Comparison of ENCODE assay signal across 8 mouse cellular contexts in genomic region chr10:79856704-79857451, GRCm38 (mm10). TPM values are rescaled to one million over a fixed set of nuclear protein-coding genes. Genes with fewer than 3 reads are reported as not detected.
DNase-seq lines count a peak whose midpoint lies in the region; ATAC-seq and TF ChIP-seq lines count a peak whose summit lies in the region.

No protein-coding gene starts in this region.

- no peaks in the 10 kb centered on the region for H3K27me3 ChIP-seq in heart, embryonic 15.5 days
- no peaks in the 10 kb centered on the region for H3K27me3 ChIP-seq in G1E (ENCODE audit: insufficient read depth, low read length)
- H3K27me3 ChIP-seq in forebrain, postnatal 0 days (ENCODE audit: insufficient read depth, low read length), result no peaks in the 10 kb centered on the region
- H3K27me3 ChIP-seq in midbrain, embryonic 10.5 days (ENCODE audit: low read depth, poor library complexity, severe bottlenecking), result no peaks in the 10 kb centered on the region

- H3K4me2 ChIP-seq in heart, embryonic 15.5 days, result peak overlapping the region; percentile 79
- peak overlapping the region; percentile 82 for H3K4me2 ChIP-seq in forebrain, postnatal 0 days (ENCODE audit: low read depth)

- ATAC-seq in heart, embryonic 15.5 days (replicated peaks; ENCODE audit: insufficient number of reproducible peaks, insufficient read depth, low FRiP score, low read depth), result no peak
- no peak for ATAC-seq in G1E (ENCODE audit: extremely low read depth, insufficient number of reproducible peaks, low FRiP score, poor library complexity, severe bottlenecking)
- ATAC-seq in forebrain, postnatal 0 days, result no peak
- no peak for ATAC-seq in cerebellum, adult (ENCODE audit: insufficient number of reproducible peaks, low FRiP score, low TSS enrichment)

- TF ChIP-seq CTCF in G1E (IDR thresholded peaks at IDR 0.05; ENCODE audit: low read depth, low read length), result no peak
- TF ChIP-seq CTCF in forebrain, postnatal 0 days (IDR thresholded peaks at IDR 0.05; ENCODE audit: low read depth), result no peak

- H3K27ac ChIP-seq in heart, embryonic 15.5 days, result peak overlapping the region; percentile 100
- H3K27ac ChIP-seq in forebrain, postnatal 0 days (ENCODE audit: low read depth, low read length), result 0 out of 2 replicates have a peak overlapping the region, but pooled peaks have one; percentile 40
- H3K27ac ChIP-seq in midbrain, embryonic 10.5 days (replicated peaks), result peak overlapping the region; percentile 100

- H3K9ac ChIP-seq in heart, embryonic 15.5 days, result peak overlapping the region; percentile 98
- H3K9ac ChIP-seq in forebrain, postnatal 0 days, result peak overlapping the region; percentile 99

- no peaks in the 10 kb centered on the region for H3K9me3 ChIP-seq in heart, embryonic 15.5 days (replicated peaks)
- no peaks in the 10 kb centered on the region for H3K9me3 ChIP-seq in G1E (replicated peaks)
- no peaks in the 10 kb centered on the region for H3K9me3 ChIP-seq in forebrain, postnatal 0 days (ENCODE audit: low read length)
- no peaks in the 10 kb centered on the region for H3K9me3 ChIP-seq in midbrain, embryonic 10.5 days (replicated peaks)

- peak overlapping the region; percentile 97 for H3K4me3 ChIP-seq in heart, embryonic 15.5 days
- H3K4me3 ChIP-seq in G1E (ENCODE audit: low read depth, low read length), result peak overlapping the region; percentile 93
- H3K4me3 ChIP-seq in forebrain, postnatal 0 days (ENCODE audit: low read depth, low read length), result peak overlapping the region; percentile 89
- peak overlapping the region; percentile 74 for H3K4me3 ChIP-seq in midbrain, embryonic 10.5 days

- 16% methylated on average over 7 of the region's 7 CpGs for WGBS in heart, embryonic 15.5 days
- WGBS in forebrain, postnatal 0 days, result 41% methylated on average over 7 of the region's 7 CpGs
- WGBS in midbrain, embryonic 10.5 days, result 81% methylated on average over 7 of the region's 7 CpGs

- peaks cover 38% of the 10 kb centered on the region for H3K36me3 ChIP-seq in heart, embryonic 15.5 days
- H3K36me3 ChIP-seq in G1E (replicated peaks), result peaks cover 70% of the 10 kb centered on the region
- peaks cover 36% of the 10 kb centered on the region for H3K36me3 ChIP-seq in forebrain, postnatal 0 days (ENCODE audit: insufficient read depth)
- peaks cover 63% of the 10 kb centered on the region for H3K36me3 ChIP-seq in midbrain, embryonic 10.5 days

- DNase-seq in heart, adult 8-10 months (ENCODE audit: low spot score), result no peak
- no peak for DNase-seq in G1E (ENCODE audit: low spot score)
- no peak for DNase-seq in forebrain, postnatal 0 days
- DNase-seq in midbrain, embryonic 10.5 days (ENCODE audit: low spot score), result no peak
- no peak for DNase-seq in frontal cortex, postnatal 14 days (ENCODE audit: low spot score in 2 of 2)
- no peak for DNase-seq in right cerebral cortex, postnatal 4 days

- peaks cover 64% of the 10 kb centered on the region for H3K4me1 ChIP-seq in heart, embryonic 15.5 days (replicated peaks)
- peaks cover 80% of the 10 kb centered on the region for H3K4me1 ChIP-seq in G1E (ENCODE audit: insufficient read depth, low read depth, low read length)
- peaks cover 40% of the 10 kb centered on the region for H3K4me1 ChIP-seq in forebrain, postnatal 0 days (ENCODE audit: insufficient read depth)
- H3K4me1 ChIP-seq in midbrain, embryonic 10.5 days, result peaks cover 56% of the 10 kb centered on the region

RNA-seq across cellular contexts. Expression of gene Ptbp1, which starts 2.7 kb away (rescaled TPM):
- 89.6 and 162 TPM in 2 replicates for polyA plus RNA-seq in heart, embryonic 15.5 days (2015; fragmentation: Nextera tagmentation; extraction: Ambion mirVana)
- 10 to 100 TPM; 45.4 to 57.7 (median 49.9) TPM for total RNA-seq in heart, adult 8-10 months (2022)
- 333 and 387 TPM in 2 replicates for total RNA-seq in G1E (2014; fragmentation: Nextera tagmentation)
- 168 and 190 TPM in 2 replicates for total RNA-seq in G1E (2017)
- 1,117 and 1,292 TPM in 2 replicates for polyA plus RNA-seq in G1E (2012)
- total RNA-seq in forebrain, postnatal 0 days (2014; rRNA removed), result 92.9 and 97.3 TPM in 2 replicates
- polyA plus RNA-seq in forebrain, postnatal 0 days (2015; fragmentation: Nextera tagmentation; extraction: Ambion mirVana), result 53.7 and 55.7 TPM in 2 replicates
- 296 and 334 TPM in 2 replicates for polyA plus RNA-seq in midbrain, embryonic 10.5 days (2016; fragmentation: Nextera tagmentation; extraction: Ambion mirVana)

RNA-seq across cellular contexts. Expression of gene Prtn3, which starts 17.4 kb away (rescaled TPM):
- 1.1 and 3.0 TPM in 2 replicates for polyA plus RNA-seq in heart, embryonic 15.5 days (2015; fragmentation: Nextera tagmentation; extraction: Ambion mirVana)
- total RNA-seq in heart, adult 8-10 months (2022), result 1 to 10 TPM in 1 of 4 experiments, not detected in 3; 2.4 TPM
- total RNA-seq in G1E (2014; fragmentation: Nextera tagmentation) (not detected in 2 replicates), G1E (2017) (0.49 TPM in 1 of 2 replicates, not detected in the other)
- polyA plus RNA-seq in G1E (2012), result 2.0 and 2.1 TPM in 2 replicates
- 4.9 and 7.8 TPM in 2 replicates for total RNA-seq in forebrain, postnatal 0 days (2014; rRNA removed)
- polyA plus RNA-seq in forebrain, postnatal 0 days (2015; fragmentation: Nextera tagmentation; extraction: Ambion mirVana), result 14.9 and 15.4 TPM in 2 replicates
- polyA plus RNA-seq in midbrain, embryonic 10.5 days (2016; fragmentation: Nextera tagmentation; extraction: Ambion mirVana), result 8.0 and 13.5 TPM in 2 replicates

RNA-seq across cellular contexts. Expression of gene Plppr3, which starts 17.6 kb away (rescaled TPM):
- polyA plus RNA-seq in heart, embryonic 15.5 days (2015; fragmentation: Nextera tagmentation; extraction: Ambion mirVana), result 8.6 and 15.3 TPM in 2 replicates
- total RNA-seq in heart, adult 8-10 months (2022), result under 1 TPM in 3 of 4 experiments, not detected in 1; 0.19 to 0.41 (median 0.29) TPM
- total RNA-seq in G1E (2014; fragmentation: Nextera tagmentation), result not detected in 2 replicates
- total RNA-seq in G1E (2017), result 0.06 and 0.82 TPM in 2 replicates
- 0.13 and 0.20 TPM in 2 replicates for polyA plus RNA-seq in G1E (2012)
- total RNA-seq in forebrain, postnatal 0 days (2014; rRNA removed), result 427 and 473 TPM in 2 replicates
- polyA plus RNA-seq in forebrain, postnatal 0 days (2015; fragmentation: Nextera tagmentation; extraction: Ambion mirVana), result 309 and 328 TPM in 2 replicates
- polyA plus RNA-seq in midbrain, embryonic 10.5 days (2016; fragmentation: Nextera tagmentation; extraction: Ambion mirVana), result 110 and 169 TPM in 2 replicates

RNA-seq across cellular contexts. Expression of gene Elane, which starts 29.2 kb away (rescaled TPM):
- 0.25 and 2.0 TPM in 2 replicates for polyA plus RNA-seq in heart, embryonic 15.5 days (2015; fragmentation: Nextera tagmentation; extraction: Ambion mirVana)
- under 1 TPM in 1 of 4 experiments, not detected in 3; 0.57 TPM for total RNA-seq in heart, adult 8-10 months (2022)
- total RNA-seq in G1E (2014; fragmentation: Nextera tagmentation) (not detected in 2 replicates), G1E (2017) (0.23 TPM in 1 of 2 replicates, not detected in the other)
- 0.72 and 1.1 TPM in 2 replicates for polyA plus RNA-seq in G1E (2012)
- not detected in 2 replicates for total RNA-seq in forebrain, postnatal 0 days (2014; rRNA removed)
- 0.15 TPM in 1 of 2 replicates, not detected in the other for polyA plus RNA-seq in forebrain, postnatal 0 days (2015; fragmentation: Nextera tagmentation; extraction: Ambion mirVana)
- 0.16 and 0.46 TPM in 2 replicates for polyA plus RNA-seq in midbrain, embryonic 10.5 days (2016; fragmentation: Nextera tagmentation; extraction: Ambion mirVana)

RNA-seq across cellular contexts. Expression of gene Cfd, which starts 33.8 kb away (rescaled TPM):
- polyA plus RNA-seq in heart, embryonic 15.5 days (2015; fragmentation: Nextera tagmentation; extraction: Ambion mirVana), result not detected in 2 replicates
- total RNA-seq in heart, adult 8-10 months (2022), result 10 to 100 TPM; 12.7 to 46.8 (median 17.8) TPM
- not detected in 2 replicates for total RNA-seq in G1E (2014; fragmentation: Nextera tagmentation)
- total RNA-seq in G1E (2017), result not detected in 2 replicates
- polyA plus RNA-seq in G1E (2012), result not detected in 2 replicates
- not detected in 2 replicates for total RNA-seq in forebrain, postnatal 0 days (2014; rRNA removed)
- polyA plus RNA-seq in forebrain, postnatal 0 days (2015; fragmentation: Nextera tagmentation; extraction: Ambion mirVana), result not detected in 2 replicates
- polyA plus RNA-seq in midbrain, embryonic 10.5 days (2016; fragmentation: Nextera tagmentation; extraction: Ambion mirVana), result not detected in 2 replicates

Comparison
In these comparisons a context has a peak if more than half of its experiments do, and no peak if none do; other contexts are left out.
1. H3K27ac ChIP-seq: peak in every context shown above with its lines; median percentile 100 in heart, embryonic 15.5 days; 100 in midbrain, embryonic 10.5 days; 40 in forebrain, postnatal 0 days.